Mouse (Mus musculus): Measurements from ENCODE around the gene Nxph3. TPM values are rescaled to one million over a fixed set of nuclear protein-coding genes. Genes with fewer than 3 reads are reported as not detected.

Gene Nxph3
- not detected for polyA plus RNA-seq (2017; shearing (Covaris generic))

GRCm38 (mm10) chr11:95514298-95514861 lies at the start of gene Nxph3:
Nxph3 (minus strand) TSS chr11:95514570.

Other genes with a start within 250 kb of the Nxph3 start
- 116 TPM for gene Kat7, start 204.3 kb downstream of the Nxph3 start, polyA plus RNA-seq (2017; shearing (Covaris generic))
- 22.3 TPM for gene Fam117a, start 177.6 kb downstream of the Nxph3 start, polyA plus RNA-seq (2017; shearing (Covaris generic))
- 79.2 TPM for gene Slc35b1, start 129.9 kb downstream of the Nxph3 start, polyA plus RNA-seq (2017; shearing (Covaris generic))
- gene Spop, start 100.5 kb downstream of the Nxph3 start, polyA plus RNA-seq (2017; shearing (Covaris generic)): 213 TPM
- gene Ngfr, start 73.2 kb upstream of the Nxph3 start, polyA plus RNA-seq (2017; shearing (Covaris generic)): not detected
- gene Phb, start 152.4 kb upstream of the Nxph3 start, polyA plus RNA-seq (2017; shearing (Covaris generic)): 107 TPM
- gene Zfp652, start 198.1 kb upstream of the Nxph3 start, polyA plus RNA-seq (2017; shearing (Covaris generic)): 6.4 TPM
- gene B130006D01Rik, start 209.0 kb upstream of the Nxph3 start, polyA plus RNA-seq (2017; shearing (Covaris generic)): 1.8 TPM

Data from activated CD4-positive, CD25-positive, alpha-beta regulatory T cell, adult 9 weeks (primary cell).